ENCODE assay signal across 9 mouse cellular contexts in the genomic region with DNA sequence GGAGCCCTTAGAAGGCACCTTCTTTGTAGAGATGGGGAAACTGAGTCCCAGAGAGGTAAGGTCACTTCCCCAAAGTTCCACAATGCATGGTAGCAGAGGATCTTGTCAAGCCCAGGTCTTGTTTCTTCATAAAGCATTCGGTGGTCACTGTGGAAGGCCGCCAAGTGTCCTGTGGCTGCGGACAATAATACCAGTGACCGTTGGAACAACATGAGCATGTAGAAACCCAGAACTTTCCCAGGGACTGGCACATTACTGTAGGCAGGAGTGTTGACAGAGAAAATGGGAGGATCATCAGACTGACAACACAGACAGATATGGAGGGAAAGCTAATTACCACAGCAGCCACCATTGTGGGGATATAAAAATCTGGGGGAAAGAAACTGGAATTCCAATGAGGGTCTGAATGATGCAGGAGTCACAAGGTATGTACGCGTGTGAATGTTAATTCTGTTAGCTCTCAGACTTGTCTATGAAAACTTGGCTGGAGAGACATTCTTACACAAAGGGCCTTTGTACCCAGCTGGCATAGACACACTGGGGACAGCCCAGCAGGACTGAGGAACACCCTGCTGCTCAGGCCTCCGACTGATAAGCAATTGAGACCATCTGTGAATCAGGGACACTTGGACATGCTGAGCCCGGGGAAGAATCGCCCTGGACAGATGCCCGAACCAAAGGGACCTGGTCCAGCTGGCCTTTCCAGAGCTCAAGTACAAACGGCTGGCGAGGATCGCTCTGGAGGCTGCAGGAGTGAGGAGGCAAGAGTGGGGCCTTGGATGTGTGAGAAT. TPM values are rescaled to one million over a fixed set of nuclear protein-coding genes. Genes with fewer than 3 reads are reported as not detected.
A peak's percentile ranks its signal among the peaks of the same experiment; 100 is the strongest.
DNase-seq lines count a peak whose midpoint lies in the region; ATAC-seq lines count a peak whose summit lies in the region.
"Had no signal": no experiment of that assay in that cellular context is flagged by ENCODE, and none has a peak within 500 bp of the region (broad histone marks: within the 10 kb centered on the region; RNA-seq: fewer than 3 reads in every experiment).

No protein-coding gene starts in this region.

- 26% methylated on average over 13 of the region's 13 CpGs for WGBS in neural tube, embryonic 13.5 days

- peak; percentile 90 for ATAC-seq in cerebellum, adult (ENCODE audit: insufficient number of reproducible peaks, low FRiP score, low TSS enrichment)
- ATAC-seq in frontal cortex, adult (ENCODE audit: low TSS enrichment): peak; percentile 91
- ATAC-seq in neural tube, embryonic 13.5 days (ENCODE audit: low read depth): peak; percentile 94
- no peak for ATAC-seq in megakaryocyte, adult 5-6 weeks (ENCODE audit: poor library complexity, severe bottlenecking)

- no peaks in the 10 kb centered on the region for H3K36me3 ChIP-seq in neural tube, embryonic 13.5 days
- H3K36me3 ChIP-seq: liver, embryonic 15.5 days had no signal

- intact Hi-C loops in heart, postnatal 25 days (cut with DNase I): no loop called here
- intact Hi-C loops in left cerebral cortex, postnatal 10 days (cut with DNase I): no loop called here

- H3K27me3 ChIP-seq in neural tube, embryonic 13.5 days: no peaks in the 10 kb centered on the region
- H3K27me3 ChIP-seq: liver, embryonic 15.5 days had no signal

- H3K27ac ChIP-seq in neural tube, embryonic 13.5 days (replicated peaks): peak overlapping the region; percentile 84
- H3K27ac ChIP-seq: liver, embryonic 15.5 days had no signal

- H3K9me3 ChIP-seq in neural tube, embryonic 13.5 days: no peaks in the 10 kb centered on the region
- H3K9me3 ChIP-seq: liver, embryonic 15.5 days had no signal

- DNase-seq in Muller cell, postnatal 12 days (ENCODE audit: inconsistent ontology term): peak; percentile 98
- DNase-seq in heart, postnatal 25 days (ENCODE audit: low spot score): peak; percentile 85
- DNase-seq in left cerebral cortex, postnatal 10 days (ENCODE audit: extremely low spot score in 1 of 2, low spot score in 2 of 2): peak; percentile 88 to 89
- DNase-seq in urinary bladder, postnatal 4 days (ENCODE audit: low spot score in 2 of 2): peak; percentile 67 to 75

- peak overlapping the region; percentile 15 for H3K4me2 ChIP-seq in neural tube, embryonic 13.5 days
- H3K4me2 ChIP-seq: liver, embryonic 15.5 days had no signal

- no peak overlapping the region for H3K4me3 ChIP-seq in neural tube, embryonic 13.5 days
- H3K4me3 ChIP-seq: liver, embryonic 15.5 days had no signal

- peaks cover 34% of the 10 kb centered on the region for H3K4me1 ChIP-seq in neural tube, embryonic 13.5 days (replicated peaks)
- H3K4me1 ChIP-seq: liver, embryonic 15.5 days had no signal

- H3K9ac ChIP-seq in neural tube, embryonic 13.5 days: 0 out of 2 replicates have a peak overlapping the region, but pooled peaks have one; percentile 52
- H3K9ac ChIP-seq: liver, embryonic 15.5 days had no signal

RNA-seq across cellular contexts. Expression of a gene that starts 9.3 kb away (rescaled TPM):
- under 1 TPM in 1 of 2 experiments, not detected in 1; 0.59 TPM for total RNA-seq in heart, postnatal 25 days (2021)
- under 1 TPM; 0.32 to 0.47 TPM for total RNA-seq in left cerebral cortex, postnatal 10 days (2021)
- 1.2 and 1.9 TPM in 2 replicates for polyA plus RNA-seq in neural tube, embryonic 13.5 days (2015; fragmentation: Nextera tagmentation; extraction: Ambion mirVana)
- total RNA-seq in megakaryocyte, adult 5-6 weeks (2015): 0.07 and 0.14 TPM in 2 replicates
- 0.55 TPM in 1 of 2 replicates, not detected in the other for total RNA-seq in megakaryocyte, adult 5-6 weeks (2017)
- polyA plus RNA-seq: liver, embryonic 15.5 days had no signal

RNA-seq across cellular contexts. Expression of a gene that starts 22.9 kb away (rescaled TPM):
- 100 to 1,000 TPM; 104 to 105 TPM for total RNA-seq in heart, postnatal 25 days (2021)
- 10 to 100 TPM; 59.8 to 61.0 TPM for total RNA-seq in left cerebral cortex, postnatal 10 days (2021)
- polyA plus RNA-seq in neural tube, embryonic 13.5 days (2015; fragmentation: Nextera tagmentation; extraction: Ambion mirVana): 97.0 and 105 TPM in 2 replicates
- total RNA-seq in megakaryocyte, adult 5-6 weeks (2015): 194 and 217 TPM in 2 replicates
- total RNA-seq in megakaryocyte, adult 5-6 weeks (2017): 161 and 173 TPM in 2 replicates

RNA-seq across cellular contexts. Expression of a gene that starts 55.1 kb away (rescaled TPM):
- 10 to 100 TPM; 42.6 to 47.6 TPM for total RNA-seq in heart, postnatal 25 days (2021)
- 100 to 1,000 TPM; 176 to 177 TPM for total RNA-seq in left cerebral cortex, postnatal 10 days (2021)
- 74.4 and 76.8 TPM in 2 replicates for polyA plus RNA-seq in neural tube, embryonic 13.5 days (2015; fragmentation: Nextera tagmentation; extraction: Ambion mirVana)
- total RNA-seq in megakaryocyte, adult 5-6 weeks (2015): 127 and 129 TPM in 2 replicates
- total RNA-seq in megakaryocyte, adult 5-6 weeks (2017): 103 and 126 TPM in 2 replicates
